Mouse (Mus musculus) stomach, embryonic 15.5 days (tissue): Measurements from ENCODE around the gene Lama1. TPM values are rescaled to one million over a fixed set of nuclear protein-coding genes. Genes with fewer than 3 reads are reported as not detected.

Experiments used
- ATAC-seq: fragments of 200-750 bp; cut with Nextera tagmentation; 2 replicates; pipeline ENCODE4 v1.8.0; 2017; ENCODE audit warnings: low read depth, moderate number of reproducible peaks, moderate TSS enrichment; ENCODE audit not compliant: insufficient read depth, low FRiP score
- H3K27ac ChIP-seq: fragments of 300-500 bp; sonication (generic); 2 replicates; pipeline ENCODE4 v1.5.1; 2015; ENCODE audit warnings: mild to moderate bottlenecking, inconsistent platforms
- H3K27me3 ChIP-seq: fragments of 300-500 bp; sonication (generic); replicated peaks from 2 replicates; pipeline ENCODE4 v1.6.1; 2015; ENCODE audit warnings: inconsistent platforms
- H3K36me3 ChIP-seq: fragments of 300-500 bp; sonication (generic); 2 replicates; pipeline ENCODE4 v1.6.1; 2015; ENCODE audit warnings: inconsistent platforms
- H3K4me1 ChIP-seq: fragments of 300-500 bp; sonication (generic); 2 replicates; pipeline ENCODE4 v1.6.1; 2015; ENCODE audit warnings: inconsistent platforms
- H3K4me2 ChIP-seq: fragments of 300-500 bp; sonication (generic); 2 replicates; pipeline ENCODE4 v1.6.1; 2015; ENCODE audit warnings: mild to moderate bottlenecking, inconsistent platforms
- H3K4me3 ChIP-seq: fragments of 300-500 bp; sonication (generic); replicated peaks from 2 replicates; pipeline ENCODE4 v1.5.1; 2015; ENCODE audit warnings: inconsistent platforms
- H3K9ac ChIP-seq: fragments of 300-500 bp; sonication (generic); 2 replicates; pipeline ENCODE4 v1.6.1; 2015; ENCODE audit warnings: inconsistent platforms
- H3K9me3 ChIP-seq: fragments of 300-500 bp; sonication (generic); 2 replicates; pipeline ENCODE4 v1.6.1; 2016; ENCODE audit warnings: inconsistent platforms
- WGBS: fragments of 180-500 bp; shearing (Covaris S2); methylation state at CpG from one replicate; pipeline ENCODE4 v1.1.7; 2015; 5-methylcytosine and 5-hydroxymethylcytosine counted together
- polyA plus RNA-seq: library from polyadenylated mRNA; unstranded; fragments of >200 nt; fragmentation: Nextera tagmentation; extraction: Ambion mirVana; gene quantifications from 2 replicates; pipeline ENCODE4 v1.2.1, GENCODE M21; 2015

Lama1 gene
- polyA plus RNA-seq, result 4.3 and 4.4 TPM in 2 replicates

GRCm38 (mm10) chr17:67696694-67697386 lies at the start of gene Lama1:
Gene Lama1 (plus strand): TSS chr17:67697259.
- WGBS, result 2% methylated on average over 30 of the region's 32 CpGs
- no peaks in the 10 kb centered on the region for H3K9me3 ChIP-seq
- H3K36me3 ChIP-seq, result no peaks in the 10 kb centered on the region
- H3K27ac ChIP-seq, result no peak within 1 kb of the TSS
- peaks cover 14% of the 10 kb centered on the region; the same call in 1 of the 2 replicates for H3K4me1 ChIP-seq
- H3K4me2 ChIP-seq, result peak within 1 kb of the TSS; percentile 99
- peak within 1 kb of the TSS; percentile 52 for H3K9ac ChIP-seq
- peak; percentile 93 for ATAC-seq
- H3K4me3 ChIP-seq, result peak within 1 kb of the TSS; percentile 67
- H3K27me3 ChIP-seq, result no peaks in the 10 kb centered on the region

- no peak overlapping the region for H3K27ac ChIP-seq
- no peak overlapping the region for H3K4me2 ChIP-seq
- no peak for ATAC-seq
- H3K9me3 ChIP-seq, result no peaks in the 10 kb centered on the region
- H3K4me1 ChIP-seq, result no peaks in the 10 kb centered on the region
- H3K4me3 ChIP-seq, result no peak overlapping the region
- H3K9ac ChIP-seq, result no peak overlapping the region
- H3K27me3 ChIP-seq, result no peaks in the 10 kb centered on the region
- WGBS, result 10% methylated on average over 4 of the region's 4 CpGs
- H3K36me3 ChIP-seq, result no peaks in the 10 kb centered on the region
Measured at GRCm38 (mm10) chr17:67651506-67651905, 45.6 kb upstream of the Lama1 start.

- no peaks in the 10 kb centered on the region for H3K36me3 ChIP-seq
- H3K27ac ChIP-seq, result no peak overlapping the region
- H3K4me2 ChIP-seq, result no peak overlapping the region
- no peak overlapping the region for H3K9ac ChIP-seq
- no peak overlapping the region for H3K4me3 ChIP-seq
- ATAC-seq, result no peak
- 61% methylated on average over 3 of the region's 3 CpGs for WGBS
- H3K9me3 ChIP-seq, result no peaks in the 10 kb centered on the region
- no peaks in the 10 kb centered on the region for H3K4me1 ChIP-seq
- no peaks in the 10 kb centered on the region for H3K27me3 ChIP-seq
Measured at GRCm38 (mm10) chr17:67664299-67664698, 32.8 kb upstream of the Lama1 start.

- Histone ChIP-seq H3K36me3 (no peaks in the 10 kb centered on the region), H3K27ac (no peak overlapping the region), H3K27me3 (no peaks in the 10 kb centered on the region), H3K9ac (no peak overlapping the region), H3K9me3 (no peaks in the 10 kb centered on the region), H3K4me2 (no peak overlapping the region), H3K4me1 (no peaks in the 10 kb centered on the region), H3K4me3 (no peak overlapping the region)
- 75% methylated on average over 5 of the region's 5 CpGs for WGBS
- ATAC-seq, result no peak
Measured at GRCm38 (mm10) chr17:67666981-67667380, 30.1 kb upstream of the Lama1 start.

GRCm38 (mm10) chr17:67667981-67668380 lies 29.1 kb upstream of the Lama1 start:
- 14% methylated on average over 3 of the region's 3 CpGs for WGBS
- H3K4me3 ChIP-seq, result no peak overlapping the region

GRCm38 (mm10) chr17:67678576-67678975 lies 18.5 kb upstream of the Lama1 start:
- H3K27me3 ChIP-seq, result no peaks in the 10 kb centered on the region
- H3K9me3 ChIP-seq, result no peaks in the 10 kb centered on the region
- H3K4me1 ChIP-seq, result no peaks in the 10 kb centered on the region
- H3K36me3 ChIP-seq, result no peaks in the 10 kb centered on the region
- ATAC-seq, result no peak
- no peak overlapping the region for H3K4me3 ChIP-seq
- H3K4me2 ChIP-seq, result no peak overlapping the region
- no peak overlapping the region for H3K27ac ChIP-seq
- H3K9ac ChIP-seq, result no peak overlapping the region
- WGBS, result 78% methylated on average over 1 of the region's 1 CpGs

More at GRCm38 (mm10) chr17:67667981-67668380, 29.1 kb upstream of the Lama1 start:
- Histone ChIP-seq H3K27me3 (no peaks in the 10 kb centered on the region), H3K4me1 (no peaks in the 10 kb centered on the region), H3K36me3 (no peaks in the 10 kb centered on the region), H3K4me2 (no peak overlapping the region), H3K9me3 (no peaks in the 10 kb centered on the region), H3K9ac (no peak overlapping the region), H3K27ac (no peak overlapping the region)
- ATAC-seq, result no peak

- Histone ChIP-seq H3K27ac (no peak overlapping the region), H3K9me3 (no peaks in the 10 kb centered on the region), H3K4me3 (no peak overlapping the region), H3K36me3 (no peaks in the 10 kb centered on the region), H3K27me3 (no peaks in the 10 kb centered on the region), H3K9ac (no peak overlapping the region), H3K4me2 (no peak overlapping the region), H3K4me1 (peaks cover 5% of the 10 kb centered on the region; the same call in 1 of the 2 replicates)
- 51% methylated on average over 6 of the region's 6 CpGs for WGBS
- ATAC-seq, result no peak
Measured at GRCm38 (mm10) chr17:67681084-67681483, 16.0 kb upstream of the Lama1 start.

- peak overlapping the region; percentile 6; the same call in 1 of the 2 replicates for H3K27ac ChIP-seq
Measured at GRCm38 (mm10) chr17:67685022-67685743, 11.9 kb upstream of the Lama1 start.

GRCm38 (mm10) chr17:67687505-67687904 lies 9.6 kb upstream of the Lama1 start:
- 80% methylated on average over 6 of the region's 6 CpGs for WGBS
- H3K27ac ChIP-seq, result no peak overlapping the region

More at GRCm38 (mm10) chr17:67685022-67685743, 11.9 kb upstream of the Lama1 start:
- Histone ChIP-seq H3K4me3 (no peak overlapping the region), H3K9ac (no peak overlapping the region), H3K4me1 (peaks cover 7% of the 10 kb centered on the region; the same call in 1 of the 2 replicates), H3K27me3 (no peaks in the 10 kb centered on the region), H3K4me2 (peak overlapping the region; percentile 33; the same call in 1 of the 2 replicates), H3K9me3 (no peaks in the 10 kb centered on the region), H3K36me3 (no peaks in the 10 kb centered on the region)
- WGBS, result 16% methylated on average over 14 of the region's 14 CpGs
- peak; percentile 76 for ATAC-seq

GRCm38 (mm10) chr17:67690689-67691088 lies 6.4 kb upstream of the Lama1 start:
- Histone ChIP-seq H3K4me2 (no peak overlapping the region), H3K36me3 (no peaks in the 10 kb centered on the region), H3K9ac (no peak overlapping the region), H3K4me1 (peaks cover 6% of the 10 kb centered on the region; the same call in 1 of the 2 replicates), H3K27ac (no peak overlapping the region), H3K4me3 (no peak overlapping the region), H3K9me3 (no peaks in the 10 kb centered on the region), H3K27me3 (no peaks in the 10 kb centered on the region)
- no peak for ATAC-seq
- 30% methylated on average over 4 of the region's 4 CpGs for WGBS

More at GRCm38 (mm10) chr17:67687505-67687904, 9.6 kb upstream of the Lama1 start:
- Histone ChIP-seq H3K4me1 (peaks cover 7% of the 10 kb centered on the region; the same call in 1 of the 2 replicates), H3K27me3 (no peaks in the 10 kb centered on the region), H3K4me3 (no peak overlapping the region), H3K36me3 (no peaks in the 10 kb centered on the region), H3K9me3 (no peaks in the 10 kb centered on the region), H3K9ac (no peak overlapping the region), H3K4me2 (no peak overlapping the region)
- ATAC-seq, result no peak

- ATAC-seq, result no peak
- peak overlapping the region; percentile 61; the same call in 1 of the 2 replicates for H3K27ac ChIP-seq
- no peak overlapping the region for H3K9ac ChIP-seq
- H3K27me3 ChIP-seq, result no peaks in the 10 kb centered on the region
- 46% methylated on average over 2 of the region's 2 CpGs for WGBS
- H3K36me3 ChIP-seq, result no peaks in the 10 kb centered on the region
- no peaks in the 10 kb centered on the region for H3K9me3 ChIP-seq
- H3K4me1 ChIP-seq, result peaks cover 4% of the 10 kb centered on the region; the same call in 1 of the 2 replicates
- H3K4me2 ChIP-seq, result no peak overlapping the region
- H3K4me3 ChIP-seq, result no peak overlapping the region
Measured at GRCm38 (mm10) chr17:67692651-67693050, 4.4 kb upstream of the Lama1 start.

GRCm38 (mm10) chr17:67693861-67694260 lies 3.2 kb upstream of the Lama1 start:
- no peak overlapping the region for H3K9ac ChIP-seq
- H3K4me1 ChIP-seq, result peaks cover 14% of the 10 kb centered on the region; the same call in 1 of the 2 replicates
- 49% methylated on average over 3 of the region's 3 CpGs for WGBS
- H3K27me3 ChIP-seq, result no peaks in the 10 kb centered on the region
- no peak overlapping the region for H3K4me3 ChIP-seq
- no peak overlapping the region for H3K4me2 ChIP-seq
- no peaks in the 10 kb centered on the region for H3K36me3 ChIP-seq
- no peaks in the 10 kb centered on the region for H3K9me3 ChIP-seq
- H3K27ac ChIP-seq, result no peak overlapping the region
- no peak for ATAC-seq
